Mouse (Mus musculus): Measurements from ENCODE around the gene Trim9.

DNA sequence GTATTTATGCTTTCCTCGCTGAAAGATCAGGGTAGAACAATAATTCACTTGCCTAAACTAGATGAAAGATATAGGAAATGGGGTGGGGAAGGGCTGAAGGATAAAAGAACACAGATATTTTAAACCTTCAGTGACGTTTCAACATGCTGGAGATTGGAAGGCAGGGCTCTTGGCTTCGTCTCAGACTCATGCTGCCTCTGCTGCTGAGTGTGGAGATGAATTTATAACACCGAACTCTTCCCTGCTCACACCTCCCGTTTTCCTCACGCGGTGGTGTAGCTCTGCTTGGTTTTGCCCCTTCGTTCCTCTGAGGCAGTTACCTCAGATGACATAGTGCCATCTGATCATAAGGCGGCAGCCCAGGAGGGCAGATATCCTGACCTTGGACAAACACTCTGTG lies 21.4 kb upstream of the Trim9 start:
- no peak for TF ChIP-seq CTCF (IDR thresholded peaks at IDR 0.05; ENCODE audit: low read depth)
- no peak for TF ChIP-seq EP300 (IDR thresholded peaks at IDR 0.05; ENCODE audit: low read depth)
